Mouse (Mus musculus): ENCODE results near the gene Tmem138.

- TF ChIP-seq CTCF (IDR thresholded peaks at IDR 0.05; ENCODE audit: borderline replicate concordance, insufficient read depth, low read depth, low read length) (no peak), POLR2A (IDR thresholded peaks at IDR 0.05; ENCODE audit: borderline replicate concordance, insufficient read depth, low read length) (peak; percentile 49; the same call in 1 of the 2 replicates)
Observed at GRCm38 (mm10) chr19:10555624-10556510, 21.3 kb downstream of the Tmem138 start, which contains the start of gene Tmem216.

Data from cerebellum, adult 2 months (tissue).